Mouse (Mus musculus): ENCODE measurements at regions not wholly inside any gene's neighbourhood (a gene's known extent, or its start where the extent isn't known, plus 50 kb on each side); places are given as distances from the start of the nearest gene placed in this dataset.

DNA sequence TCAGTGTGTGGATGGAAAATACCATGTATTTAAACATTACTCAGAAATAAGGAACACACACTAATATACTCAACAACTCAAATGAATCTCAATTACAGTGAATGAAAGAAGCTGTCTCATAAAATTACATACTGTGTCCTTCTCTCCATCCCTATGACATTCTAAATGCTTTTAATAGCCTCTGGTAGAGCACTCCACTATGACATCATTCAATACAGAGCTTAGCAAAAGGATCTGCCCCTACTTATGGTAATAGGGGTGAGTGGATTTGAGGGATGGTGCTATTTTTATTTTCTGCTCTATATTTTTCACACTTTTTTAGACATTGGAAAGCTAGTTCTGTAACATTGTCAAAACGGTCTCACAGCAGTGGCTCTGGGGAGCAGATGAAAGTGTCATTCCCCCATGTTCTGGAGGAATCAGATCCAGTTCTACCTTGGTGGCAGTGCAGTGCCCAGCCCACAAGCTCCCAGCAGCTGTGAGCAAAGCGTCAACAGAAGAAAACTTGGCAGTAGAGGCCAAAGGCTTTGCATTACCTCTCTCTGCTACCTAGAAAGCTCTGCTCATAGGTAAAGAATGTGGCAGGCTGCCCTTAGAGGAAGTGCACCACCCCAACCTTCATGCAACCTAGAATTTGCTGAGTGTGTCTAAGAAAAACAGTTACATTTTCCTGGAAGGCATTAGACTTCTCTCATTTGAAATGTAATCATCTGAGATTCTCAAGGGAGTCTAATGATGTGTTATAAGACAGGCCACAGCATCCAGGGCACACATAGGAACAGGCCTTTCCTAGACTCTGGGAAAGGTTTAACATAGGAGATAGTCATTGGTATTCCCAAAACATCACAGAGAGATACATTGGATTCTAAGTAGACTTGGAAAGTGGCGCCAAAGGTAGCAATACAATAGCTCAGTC, 138.1 kb downstream of the Snx19 start:
- Histone ChIP-seq H3K4me1 (no peaks in the 10 kb centered on the region), H3K4me2 (replicated peaks) (no peak overlapping the region), H3K36me3 (no peaks in the 10 kb centered on the region), H3K4me3 (no peak overlapping the region), H3K9me3 (no peaks in the 10 kb centered on the region), H3K9ac (no peak overlapping the region), H3K27me3 (no peaks in the 10 kb centered on the region), H3K27ac (no peak overlapping the region)
- peak; percentile 57 for ATAC-seq (ENCODE audit: low FRiP score, low read depth)
- WGBS = 73% methylated on average over 3 of the region's 3 CpGs

DNA sequence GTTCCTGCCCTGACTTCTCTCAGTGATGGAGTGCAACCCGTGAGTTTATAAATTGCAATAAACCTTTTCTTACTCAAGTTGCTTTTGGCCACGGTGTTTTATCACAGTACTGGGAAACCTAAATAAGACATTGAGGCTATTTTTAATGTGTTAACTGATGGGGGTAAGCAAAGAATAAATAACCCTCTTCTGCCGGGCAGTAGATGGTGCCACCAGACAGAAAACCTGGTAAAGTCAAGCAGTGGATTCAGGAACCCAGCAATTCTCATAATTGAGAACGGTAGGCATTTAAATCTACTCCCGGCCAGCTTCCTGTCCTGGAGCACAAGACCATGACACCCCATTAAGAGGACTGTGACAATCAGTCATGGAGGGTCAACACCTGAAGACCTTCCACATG, 136.5 kb downstream of the Snx19 start:
- no peak for ATAC-seq (ENCODE audit: low FRiP score, low read depth)
- no peak overlapping the region for H3K27ac ChIP-seq
- 64% methylated on average over 5 of the region's 5 CpGs for WGBS

DNA sequence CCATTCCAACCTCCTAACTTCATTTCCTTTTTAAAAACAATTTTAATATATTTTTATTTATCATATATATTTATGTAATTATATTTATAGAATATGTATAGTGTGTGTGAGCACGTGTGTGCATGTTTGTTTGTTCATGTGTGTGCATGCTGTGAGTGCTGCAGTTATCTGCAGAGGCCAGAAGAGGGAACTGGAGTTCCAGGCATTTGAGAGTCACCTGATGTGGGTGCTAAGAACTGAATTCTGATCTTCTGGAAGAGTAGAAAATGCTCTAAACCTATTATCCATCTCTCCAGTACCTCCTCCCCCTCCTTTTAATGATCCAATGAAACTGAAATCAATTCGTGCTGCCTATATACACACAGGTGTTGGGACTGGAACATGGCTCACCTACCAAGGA, 128.0 kb downstream of the Snx19 start:
- Histone ChIP-seq H3K27me3 (no peaks in the 10 kb centered on the region), H3K9me3 (no peaks in the 10 kb centered on the region), H3K4me1 (peaks cover 4% of the 10 kb centered on the region; the same call in 1 of the 2 replicates), H3K9ac (no peak overlapping the region), H3K36me3 (no peaks in the 10 kb centered on the region), H3K4me3 (no peak overlapping the region), H3K27ac (no peak overlapping the region), H3K4me2 (replicated peaks) (no peak overlapping the region)
- 68% methylated on average over 2 of the region's 2 CpGs for WGBS
- ATAC-seq (ENCODE audit: low FRiP score, low read depth) = no peak

More for the DNA sequence above, 136.5 kb downstream of the Snx19 start:
- no peak overlapping the region for H3K4me3 ChIP-seq
- H3K36me3 ChIP-seq = no peaks in the 10 kb centered on the region
- H3K4me2 ChIP-seq (replicated peaks) = no peak overlapping the region
- H3K9me3 ChIP-seq = no peaks in the 10 kb centered on the region
- H3K4me1 ChIP-seq = no peaks in the 10 kb centered on the region
- no peaks in the 10 kb centered on the region for H3K27me3 ChIP-seq
- H3K9ac ChIP-seq = no peak overlapping the region

DNA sequence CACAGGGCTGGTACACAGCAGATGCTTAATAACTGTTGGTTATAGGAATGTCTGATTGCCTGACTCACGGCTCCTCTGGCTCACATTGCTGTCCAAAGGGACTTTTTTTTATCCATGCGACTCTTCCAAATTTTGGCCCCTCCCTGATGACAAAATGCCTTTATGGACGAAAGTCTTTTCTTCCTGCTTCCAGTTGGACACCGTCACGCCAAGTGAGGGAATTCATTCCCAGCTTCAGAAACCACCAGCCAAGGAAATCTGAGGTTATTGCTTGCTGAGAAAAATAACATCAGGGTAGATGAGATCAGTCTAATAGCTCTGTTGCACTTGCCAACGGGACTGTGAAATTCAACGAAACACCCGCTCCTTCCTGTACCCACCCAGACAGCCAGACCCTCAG, 125.8 kb downstream of the Snx19 start:
- Histone ChIP-seq H3K9ac (no peak overlapping the region), H3K4me1 (peaks cover 4% of the 10 kb centered on the region; the same call in 1 of the 2 replicates), H3K9me3 (no peaks in the 10 kb centered on the region), H3K4me3 (no peak overlapping the region), H3K27me3 (no peaks in the 10 kb centered on the region), H3K36me3 (no peaks in the 10 kb centered on the region), H3K27ac (no peak overlapping the region), H3K4me2 (replicated peaks) (no peak overlapping the region)
- ATAC-seq (ENCODE audit: low FRiP score, low read depth) = no peak
- 87% methylated on average over 8 of the region's 8 CpGs for WGBS

DNA sequence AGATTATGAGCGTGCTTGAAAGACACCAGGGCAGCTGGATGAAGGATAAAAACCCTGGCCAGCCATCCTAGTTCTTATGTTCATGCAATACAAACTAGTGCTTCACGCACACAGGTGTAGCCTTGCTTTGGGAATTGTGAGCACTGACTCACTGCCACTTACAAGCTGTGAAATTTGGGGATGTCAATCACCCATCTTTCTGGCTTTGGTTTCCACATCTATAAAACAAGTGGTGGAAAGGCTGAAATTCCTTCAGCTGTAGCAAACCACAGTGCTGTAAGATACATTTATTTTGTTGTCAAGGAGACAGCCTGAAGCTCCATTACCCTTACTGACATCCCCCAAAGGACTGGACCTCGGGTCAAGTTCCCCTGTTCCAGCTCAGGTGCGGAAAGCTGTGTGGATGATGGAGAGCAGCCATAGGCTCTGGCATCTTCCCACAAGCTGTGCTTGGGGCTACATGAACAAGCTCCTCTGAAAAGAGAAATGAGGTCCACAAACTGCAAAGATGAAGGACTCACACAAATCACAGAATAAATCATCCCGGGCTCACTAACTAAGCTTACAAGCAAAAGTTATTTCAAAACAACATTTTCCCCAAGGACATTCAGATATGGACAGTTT, 123.1 kb downstream of the Snx19 start:
- H3K4me2 ChIP-seq (replicated peaks) = no peak overlapping the region
- H3K36me3 ChIP-seq = no peaks in the 10 kb centered on the region
- ATAC-seq (ENCODE audit: low FRiP score, low read depth) = peak; percentile 89
- H3K4me3 ChIP-seq = no peak overlapping the region
- H3K4me1 ChIP-seq = peaks cover 4% of the 10 kb centered on the region; the same call in 1 of the 2 replicates
- no peak overlapping the region; the same call in 1 of the 2 replicates for H3K27ac ChIP-seq
- WGBS = 43% methylated on average over 5 of the region's 5 CpGs
- no peaks in the 10 kb centered on the region for H3K9me3 ChIP-seq
- H3K9ac ChIP-seq = no peak overlapping the region
- no peaks in the 10 kb centered on the region for H3K27me3 ChIP-seq

DNA sequence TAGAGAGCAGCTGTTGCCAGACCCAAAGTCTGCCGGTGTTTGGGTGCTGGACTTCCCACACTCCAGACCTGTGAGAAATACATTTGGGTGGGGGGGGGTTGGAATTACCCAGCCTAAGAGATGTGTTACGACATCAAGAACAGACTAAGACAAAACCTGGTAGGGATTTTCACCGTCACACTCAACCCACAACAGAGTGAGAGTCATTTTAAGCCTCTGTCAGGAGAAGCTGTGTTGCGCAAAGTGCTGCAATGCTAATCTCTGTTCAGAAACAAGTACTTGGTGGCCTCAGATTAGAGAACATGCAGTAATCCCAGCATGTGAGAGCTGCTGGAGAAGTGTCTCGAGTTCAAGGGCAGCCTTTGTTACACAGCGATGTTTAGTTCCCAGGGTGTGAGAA, 113.0 kb downstream of the Snx19 start:
- no peaks in the 10 kb centered on the region for H3K9me3 ChIP-seq
- 85% methylated on average over 6 of the region's 6 CpGs for WGBS
- H3K27ac ChIP-seq = no peak overlapping the region
- H3K36me3 ChIP-seq = no peaks in the 10 kb centered on the region
- peaks cover 10% of the 10 kb centered on the region; the same call in 1 of the 2 replicates for H3K4me1 ChIP-seq
- H3K27me3 ChIP-seq = no peaks in the 10 kb centered on the region
- H3K9ac ChIP-seq = no peak overlapping the region
- ATAC-seq (ENCODE audit: low FRiP score, low read depth) = no peak
- H3K4me2 ChIP-seq (replicated peaks) = no peak overlapping the region
- no peak overlapping the region for H3K4me3 ChIP-seq

DNA sequence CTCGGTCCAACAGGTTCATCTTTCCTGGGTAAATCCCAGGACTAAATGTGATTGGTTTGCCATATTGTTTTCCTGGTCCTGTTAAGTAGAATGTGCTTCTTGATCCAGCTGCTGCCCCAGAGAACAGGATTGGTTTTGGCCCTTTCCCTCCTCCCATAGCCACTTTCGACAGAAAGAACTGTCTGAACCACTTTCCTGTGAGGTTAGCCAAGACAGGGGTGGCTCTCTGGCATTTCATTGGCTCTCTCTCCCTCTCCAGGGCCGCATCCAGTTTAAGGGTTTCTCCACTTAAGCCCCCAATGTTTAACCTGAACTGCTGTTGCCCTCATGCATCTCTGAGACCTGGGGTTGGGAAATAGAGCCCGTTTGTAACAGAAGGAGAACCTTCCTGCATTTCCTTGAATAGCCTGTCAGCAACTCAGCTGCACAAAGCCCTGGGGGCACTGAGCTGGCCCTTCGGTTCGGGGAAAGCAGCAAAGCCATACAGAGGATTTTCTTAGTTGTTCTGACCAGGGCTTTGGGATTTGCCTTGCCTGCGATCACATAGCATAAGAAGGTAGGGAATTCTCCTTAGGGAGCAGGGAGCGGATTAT, 109.7 kb downstream of the Snx19 start:
- no peak overlapping the region for H3K4me3 ChIP-seq
- no peak overlapping the region for H3K4me2 ChIP-seq (replicated peaks)
- WGBS = 46% methylated on average over 8 of the region's 8 CpGs
- no peak overlapping the region; the same call in 1 of the 2 replicates for H3K27ac ChIP-seq
- H3K9me3 ChIP-seq = no peaks in the 10 kb centered on the region
- ATAC-seq (ENCODE audit: low FRiP score, low read depth) = no peak
- H3K36me3 ChIP-seq = no peaks in the 10 kb centered on the region
- no peak overlapping the region for H3K9ac ChIP-seq
- no peaks in the 10 kb centered on the region for H3K27me3 ChIP-seq
- H3K4me1 ChIP-seq = peaks cover 16% of the 10 kb centered on the region

DNA sequence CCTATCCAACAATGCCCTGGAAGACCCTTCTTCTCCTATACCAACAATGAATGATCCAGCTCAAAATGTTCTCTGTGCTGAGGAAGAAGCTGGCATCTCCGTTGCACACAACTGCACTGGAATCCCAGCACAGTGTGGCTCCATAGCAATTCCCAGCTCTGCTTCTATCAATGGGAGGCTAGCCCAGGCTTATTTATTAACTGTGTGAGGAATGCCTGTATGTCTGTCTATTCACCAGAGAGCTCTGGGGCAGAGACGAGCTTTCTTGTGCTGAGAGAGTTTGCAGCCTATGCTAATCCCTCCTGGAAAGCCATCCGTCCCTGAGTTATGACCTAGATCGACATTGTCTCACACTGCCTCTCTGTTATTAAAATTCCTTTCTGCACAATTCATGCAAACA, 108.1 kb downstream of the Snx19 start:
- Histone ChIP-seq H3K27me3 (no peaks in the 10 kb centered on the region), H3K4me1 (peaks cover 16% of the 10 kb centered on the region), H3K9me3 (no peaks in the 10 kb centered on the region), H3K4me2 (replicated peaks) (no peak overlapping the region), H3K9ac (no peak overlapping the region), H3K27ac (no peak overlapping the region), H3K36me3 (no peaks in the 10 kb centered on the region), H3K4me3 (no peak overlapping the region)
- WGBS = 49% methylated on average over 4 of the region's 4 CpGs
- no peak for ATAC-seq (ENCODE audit: low FRiP score, low read depth)

DNA sequence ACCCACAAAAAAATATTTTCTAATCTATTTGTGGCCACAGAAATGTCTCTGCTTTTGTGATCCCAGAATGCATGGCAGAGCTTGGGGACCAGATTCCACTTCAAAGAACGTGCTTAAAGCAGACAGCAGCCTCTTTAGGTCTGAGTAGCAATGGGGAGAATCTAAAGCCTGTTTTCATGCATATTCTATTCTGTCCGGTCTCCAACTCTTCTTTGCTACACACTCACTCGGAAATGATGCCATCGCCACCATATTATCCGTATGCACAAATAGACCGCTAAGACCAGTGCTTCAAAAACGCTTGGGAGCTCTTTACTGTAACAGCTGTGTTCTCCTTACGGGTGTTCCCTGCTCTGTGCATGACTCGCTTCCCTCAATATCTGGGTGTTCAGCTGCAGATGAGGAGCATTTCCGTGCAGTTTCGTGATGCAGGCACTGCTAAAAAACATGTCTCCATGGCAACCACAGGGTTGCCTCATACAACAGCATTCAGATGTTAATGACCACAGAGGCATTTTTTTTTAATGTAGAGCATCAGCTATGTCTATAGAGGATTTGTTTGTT, 107.0 kb downstream of the Snx19 start:
- no peaks in the 10 kb centered on the region for H3K36me3 ChIP-seq
- H3K4me1 ChIP-seq = peaks cover 16% of the 10 kb centered on the region
- no peak overlapping the region for H3K27ac ChIP-seq
- no peaks in the 10 kb centered on the region for H3K9me3 ChIP-seq
- WGBS = 69% methylated on average over 11 of the region's 11 CpGs
- ATAC-seq (ENCODE audit: low FRiP score, low read depth) = no peak
- H3K27me3 ChIP-seq = no peaks in the 10 kb centered on the region
- no peak overlapping the region for H3K4me2 ChIP-seq (replicated peaks)
- no peak overlapping the region for H3K4me3 ChIP-seq
- no peak overlapping the region for H3K9ac ChIP-seq

DNA sequence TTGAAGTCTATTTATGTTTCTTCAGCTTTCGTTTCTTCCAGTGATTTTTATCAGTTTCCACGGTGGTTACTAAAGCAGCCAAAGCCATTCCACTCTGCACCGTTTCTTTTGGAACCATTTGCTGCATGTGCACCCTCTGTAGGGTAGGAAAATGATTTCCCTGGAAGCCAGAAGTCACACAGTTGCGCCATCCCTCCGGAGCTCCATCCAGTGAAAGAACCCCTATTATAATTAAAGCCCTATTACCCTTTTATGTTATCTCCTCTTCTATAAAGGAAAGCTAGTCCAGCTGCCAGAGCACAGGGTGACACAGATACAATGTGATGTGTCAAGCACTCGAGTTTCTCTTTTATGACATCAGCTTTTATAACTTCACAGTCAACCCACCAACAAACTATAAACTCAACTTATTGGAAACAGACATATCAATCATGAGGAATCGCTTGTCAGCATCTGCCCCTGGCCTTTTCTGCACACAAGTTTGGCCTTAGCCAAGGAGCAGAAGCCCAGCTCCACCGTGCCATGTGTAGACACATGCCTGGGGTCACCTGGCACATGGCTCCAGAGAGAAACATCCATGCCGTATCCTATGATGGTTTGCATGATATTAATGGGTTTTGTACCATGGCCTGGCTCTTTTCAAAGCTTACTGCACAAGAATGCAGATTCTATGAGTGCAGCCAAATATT, 106.3 kb downstream of the Snx19 start:
- ATAC-seq (ENCODE audit: low FRiP score, low read depth) = no peak
- Histone ChIP-seq H3K27ac (no peak overlapping the region), H3K9me3 (no peaks in the 10 kb centered on the region), H3K4me3 (no peak overlapping the region), H3K4me1 (peaks cover 16% of the 10 kb centered on the region), H3K9ac (no peak overlapping the region), H3K27me3 (no peaks in the 10 kb centered on the region), H3K36me3 (no peaks in the 10 kb centered on the region), H3K4me2 (replicated peaks) (no peak overlapping the region)
- WGBS = 52% methylated on average over 9 of the region's 9 CpGs

DNA sequence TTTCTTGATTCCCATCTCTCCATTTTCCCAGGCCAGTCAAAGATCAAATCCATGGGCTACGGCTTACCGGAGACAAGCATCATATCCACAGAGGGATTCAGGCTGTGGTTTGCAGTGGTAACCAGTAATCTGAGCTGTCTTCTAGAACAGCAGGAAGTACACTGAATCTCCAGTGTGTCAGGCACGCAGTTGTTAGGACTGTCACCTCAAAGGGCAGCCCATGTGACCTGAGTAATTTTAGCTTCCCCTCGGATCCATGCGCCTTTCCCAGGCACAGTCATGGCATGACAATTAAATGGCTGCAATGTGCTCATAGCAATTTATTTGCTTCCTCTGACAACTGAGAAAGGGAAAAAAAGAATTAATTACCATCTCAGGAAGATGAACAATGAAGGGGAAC, 98.2 kb downstream of the Snx19 start:
- Histone ChIP-seq H3K27me3 (no peaks in the 10 kb centered on the region), H3K27ac (no peak overlapping the region), H3K9ac (no peak overlapping the region), H3K4me2 (replicated peaks) (no peak overlapping the region), H3K9me3 (no peaks in the 10 kb centered on the region), H3K36me3 (no peaks in the 10 kb centered on the region), H3K4me3 (no peak overlapping the region), H3K4me1 (peaks cover 38% of the 10 kb centered on the region)
- ATAC-seq (ENCODE audit: low FRiP score, low read depth) = no peak
- 58% methylated on average over 5 of the region's 5 CpGs for WGBS

All from limb, embryonic 13.5 days (tissue).